Mouse (Mus musculus) gastrocnemius, adult 2 months (tissue): Measurements from ENCODE around the gene Ddx24. TPM values are rescaled to one million over a fixed set of nuclear protein-coding genes. Genes with fewer than 3 reads are reported as not detected.

Source experiments
- DNase-seq: peaks from one replicate; pipeline ENCODE4 v3.0.0; 2022
- H3K27ac ChIP-seq: fragments of 200-600 bp; 2 replicates; pipeline ENCODE4 v1.8.1; 2022; ENCODE audit warnings: mild to moderate bottlenecking
- H3K4me3 ChIP-seq: fragments of 200-600 bp; 2 replicates; pipeline ENCODE4 v1.8.1; 2022; ENCODE audit warnings: mild to moderate bottlenecking, moderate library complexity
- CTCF ChIP-seq: fragments of 200-600 bp; IDR thresholded peaks from 2 replicates; pipeline ENCODE4 v1.8.1; 2022; ENCODE audit warnings: antibody characterized with exemption, mild to moderate bottlenecking, moderate library complexity
- intact Hi-C: fragments of 180-260 bp; cut with DNase I; formaldehyde crosslinking; loops from one replicate; pipeline ENCODE4 v1.15.1; 2025
- total RNA-seq, 2 experiments: library from RNA; stranded (reverse); gene quantifications; 2 replicates each; pipeline ENCODE4 v1.2.3; 2021

Gene Ddx24
- total RNA-seq, 2 experiments from 2014 or later = 75.2 to 83.5 TPM

DNA sequence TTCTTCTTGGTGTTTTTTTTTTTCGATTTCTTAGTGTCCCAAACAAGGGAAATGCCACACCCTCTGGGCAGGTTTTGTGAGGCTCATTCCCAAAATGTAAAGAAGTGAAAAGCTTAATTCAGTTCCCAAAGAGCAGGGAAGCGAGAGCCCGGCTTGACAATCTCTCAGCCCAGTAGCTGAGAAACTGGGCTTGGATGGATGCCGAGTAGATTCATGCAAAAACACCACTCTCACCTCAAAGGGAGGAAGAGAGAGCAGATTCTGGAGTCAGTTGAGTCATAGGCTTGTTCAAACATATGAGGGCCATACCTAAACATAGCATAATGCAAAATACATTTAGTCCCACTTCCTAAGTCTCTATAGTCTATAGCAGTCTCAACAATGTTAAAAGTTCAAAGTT, 45.4 kb downstream of the Ddx24 start:
- H3K4me3 ChIP-seq = no peak overlapping the region
- intact Hi-C loops = no loop called here
- no peak overlapping the region for H3K27ac ChIP-seq
- no peak for TF ChIP-seq CTCF
- no peak for DNase-seq

DNA sequence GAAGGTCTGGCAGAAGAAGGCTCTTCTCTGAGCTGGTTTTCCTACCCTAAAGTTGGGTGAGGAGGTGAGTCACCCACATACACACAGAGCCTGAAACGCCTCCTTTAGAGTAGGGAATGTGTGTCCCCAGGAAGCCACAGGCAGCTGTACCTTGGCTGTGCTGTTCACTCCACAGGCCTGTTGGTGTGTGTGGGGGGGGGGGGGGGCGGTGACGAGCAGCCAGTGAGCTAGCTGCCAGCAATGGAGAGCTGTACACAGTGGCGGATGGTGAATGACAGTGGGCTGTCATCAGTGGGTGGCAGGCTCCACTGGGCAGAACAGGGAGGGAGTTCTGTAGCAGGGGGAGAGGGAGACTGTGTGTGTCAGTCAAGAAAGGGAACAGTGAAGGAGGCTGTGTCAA, 48.9 kb downstream of the Ddx24 start:
- H3K27ac ChIP-seq = no peak overlapping the region
- intact Hi-C loops = no loop called here
- no peak for TF ChIP-seq CTCF
- DNase-seq = no peak
- no peak overlapping the region for H3K4me3 ChIP-seq

DNA sequence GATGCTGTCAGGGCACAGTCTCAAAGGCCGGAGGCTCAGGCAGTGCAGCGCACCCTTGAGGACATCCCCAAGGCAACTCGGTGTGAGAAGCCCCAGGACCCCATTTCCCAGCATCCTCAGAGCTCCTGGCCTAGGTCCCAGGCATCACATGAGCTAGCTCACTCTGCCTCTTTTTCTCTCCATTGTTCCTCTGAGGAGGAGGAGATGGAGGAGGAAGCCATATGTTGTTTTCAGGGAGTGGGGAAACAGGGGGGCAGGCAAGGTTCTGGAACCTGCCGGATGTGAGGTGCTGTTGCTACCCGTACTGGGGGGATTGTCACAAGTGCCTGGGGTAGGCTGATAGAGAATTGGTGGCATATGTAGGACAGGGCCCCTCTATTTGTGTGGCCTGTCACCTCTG, 49.5 kb downstream of the Ddx24 start:
- H3K4me3 ChIP-seq = no peak overlapping the region
- no peak for TF ChIP-seq CTCF
- intact Hi-C loops = no loop called here
- H3K27ac ChIP-seq = no peak overlapping the region
- DNase-seq = no peak

DNA sequence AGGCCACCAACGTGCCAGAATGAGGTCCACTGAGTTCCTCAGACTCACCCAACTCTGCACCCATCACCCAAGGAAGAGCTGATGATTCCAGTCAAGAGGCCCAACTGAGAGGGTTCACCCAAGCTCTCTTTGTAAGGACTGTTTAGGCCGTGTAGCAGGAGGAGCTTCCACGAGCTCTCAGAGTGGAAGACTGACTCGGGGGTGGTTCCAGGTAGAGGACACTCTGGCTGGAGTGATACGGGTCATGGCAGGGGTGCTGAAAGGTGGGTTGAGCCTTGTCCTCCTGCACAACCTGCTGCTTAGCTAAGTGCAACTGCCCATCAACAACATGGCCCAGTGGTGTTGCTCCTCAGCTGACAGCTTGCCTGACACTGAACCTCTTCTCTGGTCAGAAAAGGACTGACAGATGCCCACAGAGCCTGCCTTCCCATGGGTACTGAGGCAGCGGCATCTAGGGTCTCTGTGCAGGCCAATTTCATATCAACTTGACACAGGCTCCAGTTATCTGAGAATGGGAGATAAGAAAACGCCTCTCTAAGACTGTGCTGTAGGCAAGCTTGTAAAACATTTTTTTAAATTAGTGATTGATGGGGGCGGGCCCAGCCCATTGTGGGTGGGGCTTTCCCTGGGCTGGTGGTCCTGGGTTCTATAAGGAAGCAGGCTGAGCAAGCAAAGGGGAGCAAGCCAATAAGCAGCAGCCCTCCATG, 51.9 kb downstream of the Ddx24 start:
- H3K4me3 ChIP-seq = no peak overlapping the region
- no peak for DNase-seq
- intact Hi-C loops = no loop called here
- H3K27ac ChIP-seq = no peak overlapping the region
- no peak for TF ChIP-seq CTCF

DNA sequence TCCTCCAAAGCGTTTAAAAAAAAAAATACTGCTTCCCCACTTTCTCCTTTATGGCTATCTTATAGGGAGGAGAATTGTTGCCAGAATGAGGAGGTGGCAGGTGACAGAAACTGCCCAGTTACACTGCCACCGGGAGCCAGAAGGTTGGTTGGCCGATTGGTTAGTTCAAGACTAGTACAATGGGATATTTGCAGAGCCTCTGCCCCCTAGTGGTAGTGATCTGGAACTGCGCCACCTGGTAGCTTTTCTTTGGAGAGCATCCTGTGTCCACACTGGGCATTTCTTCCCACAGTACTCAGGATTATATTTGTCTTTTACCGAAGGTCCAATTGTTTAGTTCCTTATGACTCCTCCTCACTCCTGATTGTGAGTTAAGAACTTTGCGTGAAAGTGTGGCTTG, 53.9 kb downstream of the Ddx24 start:
- intact Hi-C loops = no loop called here
- TF ChIP-seq CTCF = peak; percentile 93
- Histone ChIP-seq H3K27ac (no peak overlapping the region), H3K4me3 (no peak overlapping the region)
- peak; percentile 71 for DNase-seq

DNA sequence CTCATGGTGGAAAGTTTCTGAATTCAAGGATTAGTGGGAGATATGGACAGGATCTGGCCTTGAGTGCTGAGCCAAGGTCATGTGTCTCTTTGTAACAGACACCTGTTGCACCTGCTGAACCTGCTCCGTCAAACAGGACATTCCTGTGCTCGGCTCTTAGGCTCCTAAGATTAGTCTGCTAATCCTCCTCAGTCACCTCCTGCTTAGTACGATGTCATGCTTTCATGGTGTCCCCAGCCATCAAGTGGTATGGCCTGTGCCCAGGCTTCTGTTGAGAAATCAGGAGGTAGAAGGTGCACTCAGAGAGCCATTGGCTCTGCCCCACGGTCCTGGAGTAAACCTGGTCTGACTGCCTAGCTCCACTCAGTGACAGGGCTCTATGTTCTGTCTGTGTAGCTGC, 54.8 kb downstream of the Ddx24 start:
- Histone ChIP-seq H3K4me3 (no peak overlapping the region), H3K27ac (no peak overlapping the region)
- no peak for TF ChIP-seq CTCF
- intact Hi-C loops = no loop called here
- no peak for DNase-seq

DNA sequence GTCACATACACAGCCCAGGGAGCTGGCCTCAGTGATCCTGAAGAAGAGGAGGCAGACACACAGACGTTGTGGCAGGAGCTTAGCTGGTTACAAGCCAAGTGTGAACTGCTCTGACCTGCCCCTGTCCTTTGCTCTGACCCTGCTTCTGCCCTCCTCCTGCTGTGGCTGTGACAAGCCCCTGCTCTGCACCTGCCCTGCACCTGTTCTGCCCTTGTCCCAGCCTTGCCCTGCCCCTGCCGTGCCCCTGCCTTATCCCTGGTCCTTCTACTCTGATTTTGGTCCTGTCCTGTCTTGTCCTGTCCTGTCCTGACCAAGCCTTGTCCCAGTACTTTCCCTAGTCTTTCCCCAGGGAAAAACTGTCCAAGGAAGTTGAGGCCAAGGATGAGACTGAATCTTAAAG, 56.9 kb downstream of the Ddx24 start:
- no peak for DNase-seq
- TF ChIP-seq CTCF = no peak

DNA sequence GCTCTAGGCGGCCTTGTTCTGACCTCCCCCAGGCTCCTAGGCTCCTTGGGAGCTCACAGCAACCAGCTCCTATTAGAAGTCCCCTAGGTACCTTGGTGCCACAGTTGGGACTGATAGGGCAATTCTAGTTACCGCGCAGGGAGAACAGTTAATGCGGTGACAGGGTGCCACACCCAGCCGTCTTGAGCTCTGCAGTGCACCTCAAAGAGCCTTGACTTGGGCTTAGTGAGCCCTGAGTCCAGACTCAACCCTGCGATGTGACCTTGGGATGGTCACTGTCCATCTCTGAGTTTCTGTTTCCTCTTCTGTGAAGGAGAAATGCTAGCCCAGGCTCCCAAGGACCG, 57.3 kb downstream of the Ddx24 start:
- DNase-seq = no peak
- H3K27ac ChIP-seq = peak overlapping the region; percentile 70; the same call in 1 of the 2 replicates
- no peak for TF ChIP-seq CTCF
- intact Hi-C loops = no loop called here
- H3K4me3 ChIP-seq = peak overlapping the region; percentile 67

More for the DNA sequence above, 56.9 kb downstream of the Ddx24 start:
- H3K4me3 ChIP-seq = no peak overlapping the region
- intact Hi-C loops = no loop called here
- H3K27ac ChIP-seq = no peak overlapping the region; the same call in 1 of the 2 replicates

DNA sequence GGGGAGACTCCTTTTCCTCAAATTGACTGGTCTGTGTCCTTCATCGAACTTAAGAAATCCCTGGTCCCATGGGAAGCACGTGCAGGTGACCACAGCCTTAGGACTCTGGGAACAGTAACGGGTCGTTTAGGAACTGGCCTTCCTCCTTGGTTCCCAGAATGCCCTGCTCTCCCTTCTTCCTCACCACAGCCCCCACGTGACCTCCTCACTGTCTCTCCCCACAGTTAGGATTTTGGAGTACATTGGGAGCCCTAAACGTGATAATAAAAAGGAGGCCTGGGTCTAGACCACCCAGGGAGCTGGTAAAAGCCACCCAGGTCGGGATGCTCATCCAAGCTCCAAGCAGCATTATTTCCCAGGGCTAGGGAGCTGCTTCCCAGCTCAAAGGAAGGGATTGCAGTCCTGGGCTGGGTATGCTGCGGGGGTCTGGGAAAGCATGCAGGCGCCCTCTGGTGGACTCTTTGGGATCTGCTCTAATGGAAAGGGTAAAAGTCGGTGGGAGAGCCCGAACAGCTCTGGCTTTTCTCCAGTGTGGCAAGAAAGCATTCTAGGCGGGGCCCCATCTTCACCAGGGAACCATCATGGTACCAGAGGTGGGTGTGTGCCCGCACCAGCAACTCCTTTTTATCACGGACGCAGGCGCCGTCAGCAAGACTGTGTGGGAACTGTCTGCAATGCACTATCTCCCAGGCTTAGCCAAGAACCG, 57.9 kb downstream of the Ddx24 start:
- DNase-seq = peak; percentile 85
- peak; percentile 87 for TF ChIP-seq CTCF
- Histone ChIP-seq H3K4me3 (peak overlapping the region; percentile 67), H3K27ac (peak overlapping the region; percentile 70)
- intact Hi-C loops = loop anchor here (1.0 kb wide), 1 partner anchor 43 kb away; no protein-coding TSS in a partner anchor

DNA sequence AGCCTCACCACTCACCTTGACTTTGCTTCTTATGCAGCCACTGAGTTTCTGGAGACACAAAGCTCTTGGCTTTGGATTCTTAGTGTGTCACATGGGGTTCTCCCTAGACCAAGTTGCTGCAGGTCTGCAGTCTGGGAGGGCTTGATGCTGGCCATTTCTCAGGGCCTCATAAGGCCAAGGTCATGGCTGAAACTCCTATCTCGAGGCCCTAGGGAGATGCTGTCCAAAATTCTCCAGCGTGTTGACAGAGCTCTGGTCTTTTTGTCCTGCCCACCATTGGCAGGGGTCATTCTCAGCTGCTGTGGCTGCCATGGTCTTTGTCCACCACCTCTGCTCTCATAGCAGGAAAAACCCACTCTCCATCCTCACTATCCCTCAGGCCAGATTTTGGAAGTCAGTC, 58.5 kb downstream of the Ddx24 start:
- intact Hi-C loops = loop anchor here (1.0 kb wide), 1 partner anchor 43 kb away; no protein-coding TSS in a partner anchor
- TF ChIP-seq CTCF = no peak
- Histone ChIP-seq H3K27ac (peak overlapping the region; percentile 70), H3K4me3 (peak overlapping the region; percentile 67)
- no peak for DNase-seq

DNA sequence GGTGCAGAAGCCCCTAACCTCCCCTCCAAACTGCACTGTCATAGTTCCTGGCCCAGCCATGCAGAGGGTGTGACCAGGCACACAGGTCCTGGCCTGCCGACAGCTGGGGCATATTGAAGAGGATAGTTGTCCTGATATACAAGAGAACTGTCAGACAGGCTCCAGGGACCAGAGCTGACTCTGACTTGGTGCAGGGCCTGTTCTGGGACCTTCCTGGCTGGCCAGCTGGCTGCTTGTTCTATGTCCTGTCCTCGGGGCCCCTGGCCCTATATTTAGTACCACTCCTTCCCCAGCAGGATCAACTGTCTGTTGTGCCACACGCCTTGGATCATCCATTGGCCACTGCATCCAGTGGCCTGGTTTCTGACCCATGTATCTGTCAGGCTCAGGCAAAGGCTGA, 63.3 kb downstream of the Ddx24 start:
- peak overlapping the region; percentile 98 for H3K27ac ChIP-seq
- TF ChIP-seq CTCF = no peak

DNA sequence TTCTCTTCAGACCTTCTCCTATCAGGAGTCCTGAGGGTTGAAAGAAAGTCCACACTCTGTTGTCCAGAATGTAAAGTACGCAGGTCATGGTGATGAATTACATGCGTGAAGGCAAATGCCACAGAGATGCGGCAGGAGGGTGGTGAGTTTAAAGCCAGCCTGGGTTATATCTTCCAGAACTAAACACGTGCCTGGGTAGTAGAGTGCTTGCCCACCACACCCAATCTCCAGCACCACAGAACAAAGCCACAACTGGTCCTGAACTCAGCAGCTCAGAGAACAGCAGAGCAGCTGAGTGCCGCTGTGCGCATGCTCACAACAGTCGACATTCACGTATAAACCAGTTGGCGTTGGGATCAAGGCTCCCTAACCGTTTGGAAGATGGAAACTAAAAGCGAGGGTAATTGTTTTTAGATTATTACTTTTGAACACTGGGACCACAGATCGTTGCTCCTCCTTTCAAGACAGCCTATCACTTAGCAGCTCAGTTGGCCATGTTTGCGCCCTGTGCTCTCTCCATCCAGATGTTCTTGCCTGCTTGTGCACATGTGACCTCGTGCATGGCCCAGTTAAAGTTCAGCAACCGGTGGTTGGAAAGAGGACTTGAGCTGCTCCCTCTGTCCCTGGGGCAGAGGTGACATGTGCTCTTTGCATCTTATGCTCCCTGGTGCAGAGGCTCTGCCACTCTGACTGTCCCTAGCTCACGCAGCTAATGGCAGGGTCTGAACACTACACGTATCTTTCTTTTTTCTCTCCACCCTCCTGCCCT, 63.9 kb downstream of the Ddx24 start:
- Histone ChIP-seq H3K4me3 (peak overlapping the region; percentile 56), H3K27ac (peak overlapping the region; percentile 98)
- intact Hi-C loops = loop anchor here (5.0 kb wide), 1 partner anchor 139 kb away; no protein-coding TSS in a partner anchor
- no peak for TF ChIP-seq CTCF
- DNase-seq = peak; percentile 74

More for the DNA sequence above, 63.3 kb downstream of the Ddx24 start:
- intact Hi-C loops = loop anchor here (5.0 kb wide), 1 partner anchor 140 kb away; no protein-coding TSS in a partner anchor
- H3K4me3 ChIP-seq = peak overlapping the region; percentile 56
- peak; percentile 91 for DNase-seq

DNA sequence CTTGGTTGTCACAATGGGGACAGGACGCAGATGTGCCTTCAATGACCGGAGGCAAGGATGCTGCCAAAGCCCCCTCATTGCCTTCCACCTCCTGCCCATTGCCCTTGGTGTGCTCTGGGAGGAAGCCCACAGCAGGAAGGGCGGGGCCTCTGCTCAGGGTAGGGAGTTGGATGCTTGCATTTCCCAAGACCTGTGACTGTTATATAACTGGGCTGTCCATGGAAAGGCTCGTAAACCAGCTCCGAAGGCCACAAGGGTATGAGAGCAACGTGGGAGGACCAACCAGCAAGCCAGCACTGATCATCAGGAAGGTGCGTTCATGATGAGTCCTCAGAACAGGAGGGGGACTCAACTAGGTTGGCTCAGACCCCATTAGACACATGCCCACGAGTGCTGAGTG, 64.8 kb downstream of the Ddx24 start:
- DNase-seq = peak; percentile 69
- Histone ChIP-seq H3K4me3 (peak overlapping the region; percentile 56), H3K27ac (peak overlapping the region; percentile 98)
- no peak for TF ChIP-seq CTCF
- intact Hi-C loops = loop anchor here (5.0 kb wide), 1 partner anchor 139 kb away; no protein-coding TSS in a partner anchor
